Mouse (Mus musculus) midbrain, postnatal 0 days (tissue): Measurements from ENCODE around the gene Slc7a8. TPM values are rescaled to one million over a fixed set of nuclear protein-coding genes. Genes with fewer than 3 reads are reported as not detected.

Source experiments
- ATAC-seq: fragments of 200-750 bp; cut with Nextera tagmentation; 2 replicates; pipeline ENCODE4 v1.8.0; 2017; ENCODE audit warnings: moderate number of reproducible peaks, mild to moderate bottlenecking, moderate TSS enrichment, moderate library complexity; ENCODE audit not compliant: low FRiP score
- DNase-seq: peaks from one replicate; pipeline ENCODE4 v3.0.0-alpha.2; 2015; ENCODE audit warnings: low spot score
- H3K27ac ChIP-seq: fragments of 300-500 bp; sonication (generic); 2 replicates; pipeline ENCODE4 v1.5.1; 2014; ENCODE audit warnings: low read depth, mild to moderate bottlenecking, low read length, mixed read lengths
- H3K27me3 ChIP-seq: fragments of 300-500 bp; sonication (generic); 2 replicates; pipeline ENCODE4 v1.6.1; 2014; ENCODE audit warnings: low read length, control low read depth, mixed read lengths; ENCODE audit not compliant: insufficient read depth
- H3K36me3 ChIP-seq: fragments of 300-500 bp; sonication (generic); 2 replicates; pipeline ENCODE4 v1.6.1; 2014; ENCODE audit warnings: low read length, control low read depth, mixed read lengths; ENCODE audit not compliant: insufficient read depth
- H3K4me1 ChIP-seq: fragments of 300-500 bp; sonication (generic); 2 replicates; pipeline ENCODE4 v1.6.1; 2014; ENCODE audit warnings: mild to moderate bottlenecking, control low read depth, antibody characterized with exemption, low read length, mixed read lengths; ENCODE audit not compliant: insufficient read depth
- H3K4me2 ChIP-seq: fragments of 300-500 bp; sonication (generic); 2 replicates; pipeline ENCODE4 v1.6.1; 2014; ENCODE audit warnings: low read depth, mild to moderate bottlenecking, low read length, mixed read lengths; ENCODE audit not compliant: poor library complexity, severe bottlenecking
- H3K4me3 ChIP-seq: fragments of 300-500 bp; sonication (generic); 2 replicates; pipeline ENCODE4 v1.5.1; 2014; ENCODE audit warnings: low read depth, mild to moderate bottlenecking, low read length, moderate library complexity
- H3K9ac ChIP-seq: fragments of 300-500 bp; sonication (generic); replicated peaks from 2 replicates; pipeline ENCODE4 v1.6.1; 2014; ENCODE audit warnings: mild to moderate bottlenecking, low read length, moderate library complexity, mixed read lengths; ENCODE audit not compliant: poor library complexity, severe bottlenecking
- H3K9me3 ChIP-seq: fragments of 300-500 bp; sonication (generic); 2 replicates; pipeline ENCODE4 v1.6.1; 2016; ENCODE audit warnings: low read length, control low read depth
- CTCF ChIP-seq: IDR thresholded peaks from 2 replicates; pipeline ENCODE4 v1.5.1; 2016; ENCODE audit warnings: antibody characterized with exemption, mild to moderate bottlenecking
- WGBS: fragments of 180-500 bp; shearing (Covaris S2); extraction: QIAGEN DNeasy Blood & Tissue Kit; methylation state at CpG from one replicate; pipeline ENCODE4 v1.1.7; 2014; 5-methylcytosine and 5-hydroxymethylcytosine counted together
- polyA plus RNA-seq: library from polyadenylated mRNA; unstranded; fragments of >200 nt; fragmentation: Nextera tagmentation; extraction: Ambion mirVana; gene quantifications from 2 replicates; pipeline ENCODE4 v1.2.1, GENCODE M21; 2015
- total RNA-seq: library from RNA; depleted of rRNA; stranded (reverse); fragments of >200 nt; gene quantifications from 2 replicates; pipeline ENCODE4 v1.2.3, GENCODE M21; 2014

Gene Slc7a8
- total and polyA plus RNA-seq, 2 experiments from 2014 or later: 9.7 to 11.3 TPM

DNA sequence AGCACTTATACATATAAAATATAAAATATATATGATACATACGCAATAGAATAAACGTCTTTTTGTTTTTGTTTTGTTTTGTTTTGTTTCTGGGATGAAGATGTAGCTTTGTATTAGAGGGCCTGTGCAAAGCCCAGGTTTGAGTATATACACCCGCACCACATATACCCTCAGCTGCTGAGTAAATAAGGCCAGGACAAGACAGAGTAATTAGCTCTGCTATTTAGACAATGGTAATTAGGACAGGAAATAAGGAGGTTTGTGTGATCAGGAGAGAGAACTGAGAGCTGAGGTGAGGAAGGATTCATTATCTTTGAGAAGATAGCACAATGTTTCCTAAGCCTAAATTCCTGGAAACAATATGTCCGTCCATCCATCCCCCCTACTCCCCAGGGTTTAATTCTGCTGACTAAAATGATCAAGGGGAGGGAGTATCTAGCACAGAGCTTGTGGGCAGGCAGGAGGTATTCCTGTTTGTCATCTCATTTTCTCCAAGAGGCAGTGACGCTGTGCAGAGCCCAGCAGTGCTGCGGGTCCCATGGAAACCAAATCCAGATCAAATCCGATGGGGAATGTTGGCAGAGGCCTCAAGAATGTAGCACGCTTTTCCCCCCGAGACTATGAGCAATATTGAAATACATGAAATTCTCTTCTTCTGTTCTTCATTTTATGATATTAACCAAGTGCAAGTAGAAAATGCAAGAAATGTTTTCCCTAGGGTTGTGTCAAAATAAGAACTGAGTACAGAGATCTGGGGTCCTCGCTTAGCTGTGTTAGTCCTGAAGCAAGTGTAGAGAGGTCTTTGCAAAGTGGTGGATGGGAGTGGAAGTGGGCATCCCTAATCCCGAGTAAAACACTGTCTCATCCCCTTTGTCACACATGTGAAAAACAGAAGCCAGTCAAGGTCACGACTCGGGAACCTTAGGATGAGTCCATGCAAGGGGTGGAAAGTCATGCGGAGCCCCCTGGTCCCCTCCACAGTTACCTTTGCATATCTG is 44.9 kb downstream of the Slc7a8 start:
- no peak overlapping the region for H3K4me2 ChIP-seq
- ATAC-seq (peak; percentile 74), DNase-seq (peak; percentile 73)
- no peak for TF ChIP-seq CTCF
- H3K4me1 ChIP-seq: peaks cover 7% of the 10 kb centered on the region
- peak overlapping the region; percentile 48 for H3K27ac ChIP-seq
- peaks cover 4% of the 10 kb centered on the region; the same call in 1 of the 2 replicates for H3K36me3 ChIP-seq
- no peaks in the 10 kb centered on the region for H3K9me3 ChIP-seq
- H3K4me3 ChIP-seq: no peak overlapping the region
- H3K9ac ChIP-seq: 0 out of 2 replicates have a peak overlapping the region, but pooled peaks have one; percentile 8
- H3K27me3 ChIP-seq: no peaks in the 10 kb centered on the region
- 36% methylated on average over 14 of the region's 14 CpGs for WGBS

DNA sequence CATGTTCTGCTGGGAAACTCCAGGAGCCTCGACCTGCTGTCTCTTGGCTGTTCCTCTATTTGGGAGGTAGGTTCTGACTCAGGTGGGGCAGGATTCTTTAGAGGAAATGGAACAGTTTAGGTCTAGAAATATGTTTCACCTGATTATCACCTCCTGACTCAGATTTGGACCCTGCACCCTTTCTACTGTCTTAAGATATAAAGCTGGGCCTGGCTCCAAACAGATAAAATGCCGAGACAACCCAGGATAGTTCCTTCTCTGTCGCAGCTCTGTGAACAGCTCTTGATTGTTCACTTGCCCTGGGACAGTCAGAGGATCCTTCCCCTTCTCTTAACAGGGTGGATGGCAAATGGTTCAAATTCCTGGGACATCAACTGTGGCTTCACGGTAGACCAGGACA is 46.5 kb downstream of the Slc7a8 start:
- no peak for ATAC-seq
- H3K4me2 ChIP-seq: no peak overlapping the region
- peaks cover 4% of the 10 kb centered on the region; the same call in 1 of the 2 replicates for H3K36me3 ChIP-seq
- peaks cover 7% of the 10 kb centered on the region for H3K4me1 ChIP-seq
- 87% methylated on average over 4 of the region's 4 CpGs for WGBS
- H3K27ac ChIP-seq: no peak overlapping the region
- DNase-seq: no peak
- no peak for TF ChIP-seq CTCF
- no peak overlapping the region for H3K4me3 ChIP-seq
- H3K9ac ChIP-seq: no peak overlapping the region
- no peaks in the 10 kb centered on the region for H3K9me3 ChIP-seq
- no peaks in the 10 kb centered on the region for H3K27me3 ChIP-seq

DNA sequence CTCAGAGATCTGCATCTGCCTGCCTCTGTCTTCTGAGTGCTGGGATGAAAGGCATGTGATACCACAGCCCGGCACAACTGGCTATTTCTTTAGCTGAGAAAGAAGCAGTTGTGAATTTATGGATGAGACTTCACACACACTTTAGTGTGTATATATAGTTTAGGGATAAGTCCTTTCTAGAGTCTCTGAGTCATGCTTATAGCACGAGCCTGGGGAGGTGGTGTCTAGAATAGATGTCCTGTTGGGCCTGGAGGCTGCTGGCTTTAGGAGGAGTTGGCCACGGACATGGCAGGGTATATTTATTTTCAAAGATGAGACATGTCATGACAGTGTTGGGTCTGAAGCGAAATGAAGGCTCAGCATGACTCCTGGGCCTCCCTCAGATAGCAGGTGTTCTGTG is 47.7 kb downstream of the Slc7a8 start:
- Histone ChIP-seq H3K4me2 (no peak overlapping the region), H3K27ac (no peak overlapping the region), H3K27me3 (no peaks in the 10 kb centered on the region), H3K9me3 (no peaks in the 10 kb centered on the region), H3K36me3 (peaks cover 4% of the 10 kb centered on the region; the same call in 1 of the 2 replicates), H3K4me1 (peaks cover 7% of the 10 kb centered on the region), H3K9ac (no peak overlapping the region), H3K4me3 (no peak overlapping the region)
- ATAC-seq: no peak
- DNase-seq: no peak
- no peak for TF ChIP-seq CTCF
- 61% methylated on average over 4 of the region's 4 CpGs for WGBS

DNA sequence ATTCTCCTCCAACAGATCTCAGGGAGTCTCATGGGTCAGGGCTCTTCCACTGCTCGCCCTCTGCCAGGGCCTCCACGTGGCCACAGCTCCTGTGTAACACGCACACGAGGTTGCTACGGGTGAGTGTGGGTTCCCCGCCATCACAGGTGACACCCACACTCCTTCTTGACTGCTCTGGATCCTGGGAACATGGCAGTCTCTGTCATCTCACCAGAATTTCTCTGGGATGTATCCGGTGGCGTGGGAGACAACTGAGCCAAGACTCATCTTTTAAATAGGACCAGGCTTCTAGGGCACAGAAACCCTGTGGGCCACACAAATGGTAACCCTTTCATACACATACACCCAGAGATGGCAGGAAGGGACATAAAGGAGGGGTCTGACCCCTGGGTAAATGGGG is 49.5 kb downstream of the Slc7a8 start:
- Histone ChIP-seq H3K4me3 (no peak overlapping the region), H3K4me1 (0 out of 2 replicates have a peak, but pooled peaks cover 2% of the 10 kb centered on the region), H3K27me3 (no peaks in the 10 kb centered on the region), H3K27ac (no peak overlapping the region), H3K36me3 (peaks cover 4% of the 10 kb centered on the region; the same call in 1 of the 2 replicates), H3K4me2 (no peak overlapping the region), H3K9ac (no peak overlapping the region; the same call in 1 of the 2 replicates), H3K9me3 (no peaks in the 10 kb centered on the region)
- ATAC-seq (no peak), DNase-seq (no peak)
- WGBS: 90% methylated on average over 8 of the region's 8 CpGs
- TF ChIP-seq CTCF: no peak

DNA sequence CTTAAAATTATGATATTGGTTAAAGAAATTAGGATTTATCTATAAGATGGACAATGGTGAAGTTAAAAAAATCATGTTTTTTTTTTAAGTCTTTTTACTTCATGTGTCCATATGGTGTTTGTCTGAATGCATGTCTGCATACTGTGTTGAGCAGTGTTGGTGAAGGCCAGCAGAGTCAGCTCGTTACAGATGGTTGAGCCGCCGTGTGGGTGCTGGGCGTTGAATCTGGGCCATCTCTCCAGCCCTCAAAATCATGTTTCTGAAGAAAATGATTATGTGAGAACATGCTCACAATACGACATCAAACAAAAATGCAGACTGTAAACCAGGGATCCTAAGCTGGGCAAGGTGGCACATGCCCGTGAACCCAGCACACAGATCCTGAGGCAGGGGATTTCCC is 51.4 kb downstream of the Slc7a8 start:
- no peak overlapping the region for H3K4me2 ChIP-seq
- DNase-seq (no peak), ATAC-seq (no peak)
- no peaks in the 10 kb centered on the region for H3K27me3 ChIP-seq
- H3K4me1 ChIP-seq: no peaks in the 10 kb centered on the region
- WGBS: 91% methylated on average over 6 of the region's 6 CpGs
- no peak overlapping the region for H3K27ac ChIP-seq
- H3K36me3 ChIP-seq: peaks cover 10% of the 10 kb centered on the region
- no peak overlapping the region for H3K4me3 ChIP-seq
- H3K9ac ChIP-seq: no peak overlapping the region
- TF ChIP-seq CTCF: no peak
- H3K9me3 ChIP-seq: no peaks in the 10 kb centered on the region
